ENCODE assay signal across 10 mouse cellular contexts in the genomic region with DNA sequence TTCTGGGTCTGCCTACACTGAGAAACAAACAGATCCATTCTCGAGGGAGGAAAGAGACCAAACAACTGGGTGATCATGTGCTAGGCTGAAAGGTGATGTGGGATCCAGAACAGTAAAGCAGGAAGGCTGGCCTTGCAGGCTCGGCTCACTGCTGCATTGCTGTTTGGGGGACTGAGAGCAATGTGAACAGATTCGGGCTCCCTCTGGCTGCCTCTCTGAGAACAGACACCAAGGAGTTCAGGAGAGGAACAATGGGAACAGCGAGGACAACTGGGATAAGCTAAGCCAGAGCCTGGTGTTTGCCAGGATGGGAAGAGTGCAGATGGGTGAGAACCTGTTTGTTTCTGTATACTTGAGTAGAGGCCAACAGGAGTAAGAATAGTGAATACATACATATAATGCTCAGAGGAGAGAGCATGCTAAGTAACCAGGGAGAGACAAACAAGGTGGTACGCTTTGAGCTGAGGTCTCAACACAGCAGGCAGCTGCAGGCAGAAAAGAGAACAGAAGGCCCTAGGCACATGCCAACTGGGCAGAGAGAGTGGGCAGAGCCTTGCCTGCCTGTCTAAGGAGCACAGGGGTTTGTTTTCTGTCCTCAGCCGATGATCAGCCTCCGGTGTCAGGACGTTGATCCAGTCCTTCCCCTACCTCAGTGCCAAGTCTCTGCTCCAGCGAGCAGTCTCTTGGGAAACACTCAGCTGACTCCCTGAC. TPM values are rescaled to one million over a fixed set of nuclear protein-coding genes. Genes with fewer than 3 reads are reported as not detected.
A peak's percentile ranks its signal among the peaks of the same experiment; 100 is the strongest.
DNase-seq lines count a peak whose midpoint lies in the region; ATAC-seq and TF ChIP-seq lines count a peak whose summit lies in the region.
"Had no signal": no experiment of that assay in that cellular context is flagged by ENCODE, and none has a peak within 500 bp of the region (broad histone marks: within the 10 kb centered on the region; RNA-seq: fewer than 3 reads in every experiment).

No protein-coding gene starts in this region.

- H3K9ac ChIP-seq in forebrain, embryonic 13.5 days: no peak overlapping the region
- no peak overlapping the region for H3K9ac ChIP-seq in intestine, postnatal 0 days (ENCODE audit: low read depth, low read length)
- H3K9ac ChIP-seq in lung, postnatal 0 days (replicated peaks; ENCODE audit: low read depth): no peak overlapping the region
- H3K9ac ChIP-seq in stomach, embryonic 16.5 days (ENCODE audit: low read length): no peak overlapping the region

- TF ChIP-seq EP300 in lung, postnatal 0 days (IDR thresholded peaks at IDR 0.05): no peak

- H3K27me3 ChIP-seq in forebrain, embryonic 13.5 days: no peaks in the 10 kb centered on the region
- no peaks in the 10 kb centered on the region for H3K27me3 ChIP-seq in intestine, postnatal 0 days (replicated peaks; ENCODE audit: control insufficient read depth, insufficient read depth, low read length)
- no peaks in the 10 kb centered on the region for H3K27me3 ChIP-seq in lung, postnatal 0 days (replicated peaks; ENCODE audit: insufficient read depth, low read length)
- H3K27me3 ChIP-seq in stomach, embryonic 16.5 days (ENCODE audit: control insufficient read depth, insufficient read depth, low read length): no peaks in the 10 kb centered on the region
- H3K27me3 ChIP-seq: CH12.LX had no signal

- peak; percentile 89 for ATAC-seq in forebrain, embryonic 13.5 days
- ATAC-seq in intestine, postnatal 0 days: no peak
- ATAC-seq in lung, postnatal 0 days: 0 out of 2 replicates have a peak, but pooled peaks have one; percentile 43
- 0 out of 2 replicates have a peak, but pooled peaks have one; percentile 50 for ATAC-seq in stomach, embryonic 16.5 days (ENCODE audit: insufficient read depth, low FRiP score)
- no peak for ATAC-seq in megakaryocyte-erythroid progenitor cell, adult 5-6 weeks (replicated peaks; ENCODE audit: low FRiP score, low TSS enrichment, poor library complexity, severe bottlenecking)

- H3K36me3 ChIP-seq in forebrain, embryonic 13.5 days (ENCODE audit: poor library complexity, severe bottlenecking): peaks cover 50% of the 10 kb centered on the region
- H3K36me3 ChIP-seq in intestine, postnatal 0 days (ENCODE audit: control insufficient read depth, insufficient read depth): peaks cover 10% of the 10 kb centered on the region
- H3K36me3 ChIP-seq in lung, postnatal 0 days (ENCODE audit: insufficient read depth, low read length): no peaks in the 10 kb centered on the region
- peaks cover 5% of the 10 kb centered on the region; the same call in 1 of the 2 replicates for H3K36me3 ChIP-seq in stomach, embryonic 16.5 days (ENCODE audit: control insufficient read depth, insufficient read depth, low read length)

- intact Hi-C loops in heart, postnatal 10 days (cut with DNase I): no loop called here
- intact Hi-C loops in heart, postnatal 25 days (cut with DNase I): no loop called here

- peaks cover 7% of the 10 kb centered on the region for H3K4me1 ChIP-seq in forebrain, embryonic 13.5 days
- H3K4me1 ChIP-seq in intestine, postnatal 0 days (replicated peaks; ENCODE audit: control insufficient read depth, insufficient read depth, low read length): no peaks in the 10 kb centered on the region
- no peaks in the 10 kb centered on the region for H3K4me1 ChIP-seq in lung, postnatal 0 days (ENCODE audit: insufficient read depth, low read depth, low read length)
- H3K4me1 ChIP-seq in stomach, embryonic 16.5 days (ENCODE audit: control insufficient read depth, insufficient read depth, low read length): no peaks in the 10 kb centered on the region

- 64% methylated on average over 9 of the region's 9 CpGs for WGBS in forebrain, embryonic 13.5 days
- 59% methylated on average over 9 of the region's 9 CpGs for WGBS in intestine, postnatal 0 days
- WGBS in lung, postnatal 0 days: 70% methylated on average over 9 of the region's 9 CpGs
- WGBS in stomach, embryonic 16.5 days: 66% methylated on average over 9 of the region's 9 CpGs

- H3K27ac ChIP-seq in forebrain, embryonic 13.5 days: peak overlapping the region; percentile 61
- H3K27ac ChIP-seq in intestine, postnatal 0 days (ENCODE audit: low read depth, low read length): no peak overlapping the region
- H3K27ac ChIP-seq in lung, postnatal 0 days (ENCODE audit: low read length): no peak overlapping the region
- H3K27ac ChIP-seq in stomach, embryonic 16.5 days (ENCODE audit: low read length): no peak overlapping the region

- TF ChIP-seq CTCF in intestine, postnatal 0 days (IDR thresholded peaks at IDR 0.05; ENCODE audit: low read depth): peak; percentile 68
- TF ChIP-seq CTCF in lung, postnatal 0 days (IDR thresholded peaks at IDR 0.05): peak; percentile 63

- H3K4me2 ChIP-seq in forebrain, embryonic 13.5 days: no peak overlapping the region
- H3K4me2 ChIP-seq in intestine, postnatal 0 days (replicated peaks; ENCODE audit: low read depth): no peak overlapping the region
- H3K4me2 ChIP-seq in lung, postnatal 0 days (replicated peaks; ENCODE audit: low read depth, low read length): no peak overlapping the region
- H3K4me2 ChIP-seq in stomach, embryonic 16.5 days (ENCODE audit: low read depth, low read length): no peak overlapping the region

- no peaks in the 10 kb centered on the region for H3K9me3 ChIP-seq in forebrain, embryonic 13.5 days (replicated peaks)
- H3K9me3 ChIP-seq in intestine, postnatal 0 days (ENCODE audit: control insufficient read depth): no peaks in the 10 kb centered on the region
- H3K9me3 ChIP-seq in lung, postnatal 0 days (ENCODE audit: low read length): no peaks in the 10 kb centered on the region
- H3K9me3 ChIP-seq in stomach, embryonic 16.5 days (replicated peaks; ENCODE audit: control insufficient read depth, low read length): no peaks in the 10 kb centered on the region

- DNase-seq in heart, postnatal 10 days: peak; percentile 36 to 45
- no peak for DNase-seq in heart, postnatal 25 days (ENCODE audit: low spot score)
- peak; percentile 96 for DNase-seq in brain, adult 2 months (ENCODE audit: low read depth, low spot score)
- peak; percentile 30 for DNase-seq in lung, postnatal 0 days (ENCODE audit: low spot score)

- no peak overlapping the region for H3K4me3 ChIP-seq in forebrain, embryonic 13.5 days
- H3K4me3 ChIP-seq in intestine, postnatal 0 days (ENCODE audit: low read depth, low read length): no peak overlapping the region
- no peak overlapping the region for H3K4me3 ChIP-seq in lung, postnatal 0 days (ENCODE audit: low read depth, low read length)
- H3K4me3 ChIP-seq in stomach, embryonic 16.5 days (replicated peaks; ENCODE audit: low read length): no peak overlapping the region
- H3K4me3 ChIP-seq: erythroblast, embryonic 14.5 days had no signal

RNA-seq across cellular contexts. Expression of a gene that starts 8.0 kb away (rescaled TPM):
- total RNA-seq in heart, postnatal 10 days (2021): 10 to 100 TPM in 1 of 2 experiments, 1 to 10 TPM in 1; 8.0 to 11.9 TPM
- total RNA-seq in heart, postnatal 25 days (2021): 1 to 10 TPM; 3.7 to 5.3 TPM
- polyA plus RNA-seq in forebrain, embryonic 13.5 days (2015; fragmentation: Nextera tagmentation; extraction: Ambion mirVana): 15.9 and 19.0 TPM in 2 replicates
- polyA plus RNA-seq in intestine, postnatal 0 days (2015; fragmentation: Nextera tagmentation; extraction: Ambion mirVana): 4.7 and 5.4 TPM in 2 replicates
- polyA plus RNA-seq in lung, postnatal 0 days (2015; fragmentation: Nextera tagmentation; extraction: Ambion mirVana): 3.4 and 3.8 TPM in 2 replicates
- 13.4 and 14.8 TPM in 2 replicates for polyA plus RNA-seq in stomach, embryonic 16.5 days (2015; fragmentation: Nextera tagmentation; extraction: Ambion mirVana)
- 14.5 and 15.5 TPM in 2 replicates for total RNA-seq in megakaryocyte-erythroid progenitor cell, adult 5-6 weeks (2014; fragmentation: Nextera tagmentation)
- total RNA-seq in megakaryocyte-erythroid progenitor cell, adult 5-6 weeks (2017): 19.1 and 28.2 TPM in 2 replicates

Comparison
In these comparisons a context has a peak if more than half of its experiments do, and no peak if none do; other contexts are left out.
1. ATAC-seq: peak in forebrain, embryonic 13.5 days (single experiment), lung, postnatal 0 days (single experiment) and stomach, embryonic 16.5 days (single experiment); none in intestine, postnatal 0 days (single experiment) and megakaryocyte-erythroid progenitor cell, adult 5-6 weeks (single experiment).